Mouse (Mus musculus) CH12.LX (cell line): Measurements from ENCODE around the gene Kif1c.

Source experiments
- CTCF ChIP-seq, 2 experiments: IDR thresholded peaks in 1 of 2; conservative IDR thresholded peaks in 1 of 2; 2 replicates each; pipeline ENCODE4 v1.5.1; 2011 to 2012; ENCODE audit warnings: low read depth in 2 of 2, low read length in 2 of 2, improper control_type of control experiment in 1 of 2, inconsistent platforms in 1 of 2, mild to moderate bottlenecking in 1 of 2, moderate library complexity in 1 of 2
- JUND ChIP-seq: conservative IDR thresholded peaks from 2 replicates; pipeline ENCODE4 v1.6.1; 2011; ENCODE audit warnings: low read depth, low read length, improper control_type of control experiment
- MEF2A ChIP-seq: IDR thresholded peaks from 2 replicates; pipeline ENCODE4 v1.6.1; 2014; ENCODE audit warnings: low read depth, mild to moderate bottlenecking, inconsistent platforms, low read length, improper control_type of control experiment, borderline replicate concordance
- NELFE ChIP-seq: IDR thresholded peaks from 2 replicates; pipeline ENCODE4 v1.6.1; 2011; ENCODE audit warnings: low read depth, low read length, improper control_type of control experiment
- POLR2A ChIP-seq: IDR thresholded peaks from 2 replicates; pipeline ENCODE4 v1.6.1; 2011; ENCODE audit warnings: low read depth, mild to moderate bottlenecking, improper control_type of control experiment, low read length
- SMC3 ChIP-seq: IDR thresholded peaks from 2 replicates; pipeline ENCODE4 v1.6.1; 2011; ENCODE audit warnings: low read depth, low read length, improper control_type of control experiment
- TBP ChIP-seq: conservative IDR thresholded peaks from 2 replicates; pipeline ENCODE4 v1.6.1; 2011; ENCODE audit warnings: low read depth, low read length, improper control_type of control experiment
- UBTF ChIP-seq: IDR thresholded peaks from 2 replicates; pipeline ENCODE4 v1.6.1; 2012; ENCODE audit warnings: low read depth, mild to moderate bottlenecking, inconsistent platforms, low read length, improper control_type of control experiment, moderate library complexity
- ZC3H11A ChIP-seq: IDR thresholded peaks from 2 replicates; pipeline ENCODE4 v1.6.1; 2012; ENCODE audit warnings: low read depth, mild to moderate bottlenecking, inconsistent platforms, low read length, improper control_type of control experiment

DNA sequence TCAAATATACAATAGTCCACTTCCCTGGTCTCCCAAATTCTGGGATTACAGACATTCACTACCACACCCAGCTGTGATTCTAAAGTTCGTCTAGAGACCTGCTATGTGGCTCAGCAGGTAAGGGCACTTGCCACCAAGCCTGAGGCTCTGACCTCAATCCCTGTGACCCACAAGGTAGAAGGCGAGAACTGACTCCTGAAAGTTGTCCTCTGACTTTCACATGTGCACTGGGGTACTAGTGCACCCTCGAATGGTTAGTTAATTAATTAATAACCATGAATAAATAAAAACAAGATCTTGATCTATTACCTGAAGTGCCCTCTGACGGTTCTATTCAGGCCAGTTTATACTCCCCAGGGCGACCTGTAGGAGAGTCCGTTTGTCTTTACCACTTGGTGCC lies 12.9 kb downstream of the Kif1c start:
- TF ChIP-seq CTCF (conservative IDR thresholded peaks at IDR 0.05 in 1 of 2, IDR thresholded peaks at IDR 0.05 in 1 of 2; ENCODE audit: low read depth in 2 of 2, low read length in 2 of 2), result no peak
- TF ChIP-seq JUND, result no peak
- no peak for TF ChIP-seq SMC3
- TF ChIP-seq ZC3H11A, result no peak
- no peak for TF ChIP-seq MEF2A
- no peak for TF ChIP-seq NELFE
- no peak for TF ChIP-seq POLR2A
- no peak for TF ChIP-seq UBTF
- no peak for TF ChIP-seq TBP
